In the genomic region with DNA sequence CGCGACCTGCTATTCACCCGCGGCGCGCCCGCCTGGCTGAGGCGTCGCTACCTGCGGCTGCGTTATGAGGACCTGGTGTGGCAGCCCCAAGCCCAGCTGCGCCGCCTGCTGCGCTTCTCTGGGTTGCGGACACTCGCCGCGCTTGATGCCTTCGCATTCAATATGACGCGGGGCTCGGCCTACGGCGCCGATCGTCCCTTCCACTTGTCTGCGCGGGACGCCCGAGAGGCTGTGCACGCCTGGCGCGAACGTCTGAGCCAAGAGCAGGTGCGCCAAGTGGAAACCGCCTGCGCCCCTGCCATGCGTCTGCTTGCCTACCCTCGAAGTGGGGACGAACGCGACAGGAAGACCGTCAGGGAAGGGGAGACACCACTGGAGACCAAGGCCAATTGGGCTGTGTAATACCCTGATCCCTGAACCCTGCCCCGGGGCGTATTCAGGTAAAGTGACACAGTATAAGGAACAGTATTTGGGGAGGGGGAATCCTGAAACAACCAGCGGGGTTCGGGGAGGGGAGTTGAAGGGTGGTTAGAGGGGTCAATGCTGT, we compare ENCODE assay signal across 8 mouse cellular contexts. TPM values are rescaled to one million over a fixed set of nuclear protein-coding genes. Genes with fewer than 3 reads are reported as not detected.
DNase-seq lines count a peak whose midpoint lies in the region; ATAC-seq and TF ChIP-seq lines count a peak whose summit lies in the region.

No protein-coding gene starts in this region.

- peak; percentile 12; the same call in 1 of the 2 replicates for ATAC-seq in forebrain, embryonic 14.5 days
- ATAC-seq in kidney, embryonic 14.5 days (ENCODE audit: low FRiP score, low TSS enrichment): no peak; the same call in 1 of the 2 replicates
- ATAC-seq in midbrain, embryonic 16.5 days: peak; percentile 65

- H3K79me2 ChIP-seq in liver, adult 2 months (ENCODE audit: control insufficient read depth, insufficient read depth, low read length): no peaks in the 10 kb centered on the region

- H3K9me3 ChIP-seq in forebrain, embryonic 14.5 days (replicated peaks; ENCODE audit: control insufficient read depth, low read length): no peaks in the 10 kb centered on the region
- no peaks in the 10 kb centered on the region for H3K9me3 ChIP-seq in kidney, embryonic 14.5 days (ENCODE audit: control insufficient read depth, low read length)
- no peaks in the 10 kb centered on the region for H3K9me3 ChIP-seq in midbrain, embryonic 16.5 days (replicated peaks; ENCODE audit: control insufficient read depth, low read length, poor library complexity, severe bottlenecking)

- peak overlapping the region; percentile 62 for H3K4me2 ChIP-seq in forebrain, embryonic 14.5 days (ENCODE audit: low read length)
- H3K4me2 ChIP-seq in kidney, embryonic 14.5 days (replicated peaks; ENCODE audit: low read depth, low read length): peak overlapping the region; percentile 68
- H3K4me2 ChIP-seq in midbrain, embryonic 16.5 days (ENCODE audit: low read length): peak overlapping the region; percentile 73

- WGBS in liver, adult 2 months: 3% methylated on average over 39 of the region's 47 CpGs
- 15% methylated on average over 47 of the region's 47 CpGs for WGBS in bone marrow, adult 2 months
- WGBS in forebrain, embryonic 14.5 days: 39% methylated on average over 47 of the region's 47 CpGs
- 32% methylated on average over 47 of the region's 47 CpGs for WGBS in kidney, embryonic 14.5 days
- 30% methylated on average over 46 of the region's 47 CpGs for WGBS in midbrain, embryonic 16.5 days

- no peaks in the 10 kb centered on the region for H3K36me3 ChIP-seq in liver, adult 2 months (ENCODE audit: control insufficient read depth, insufficient read depth, low read length)
- H3K36me3 ChIP-seq in forebrain, embryonic 14.5 days (ENCODE audit: control insufficient read depth, insufficient read depth, low read length): no peaks in the 10 kb centered on the region
- no peaks in the 10 kb centered on the region for H3K36me3 ChIP-seq in kidney, embryonic 14.5 days (ENCODE audit: control insufficient read depth, insufficient read depth, low read length)
- H3K36me3 ChIP-seq in midbrain, embryonic 16.5 days (ENCODE audit: control insufficient read depth, insufficient read depth, low read length): no peaks in the 10 kb centered on the region

- H3K4me3 ChIP-seq in liver, adult 2 months (ENCODE audit: insufficient read depth, low read depth, low read length): peak overlapping the region; percentile 70
- peak overlapping the region; percentile 6 for H3K4me3 ChIP-seq in bone marrow, adult 2 months (replicated peaks; ENCODE audit: control insufficient read depth, low read depth, low read length)
- peak overlapping the region; percentile 42 for H3K4me3 ChIP-seq in forebrain, embryonic 14.5 days (ENCODE audit: low read depth, low read length)
- peak overlapping the region; percentile 36 for H3K4me3 ChIP-seq in kidney, embryonic 14.5 days (ENCODE audit: low read length)
- peak overlapping the region; percentile 48 for H3K4me3 ChIP-seq in midbrain, embryonic 16.5 days (ENCODE audit: low read depth, low read length)

- H3K9ac ChIP-seq in liver, adult 2 months (ENCODE audit: low read depth, low read length): peak overlapping the region; percentile 69; the same call in 1 of the 2 replicates
- H3K9ac ChIP-seq in forebrain, embryonic 14.5 days (ENCODE audit: low read length): peak overlapping the region; percentile 37; the same call in 1 of the 2 replicates
- H3K9ac ChIP-seq in kidney, embryonic 14.5 days (ENCODE audit: low read depth, low read length): no peak overlapping the region
- peak overlapping the region; percentile 54; the same call in 1 of the 2 replicates for H3K9ac ChIP-seq in midbrain, embryonic 16.5 days (ENCODE audit: low read depth, low read length)

- no peak for TF ChIP-seq CTCF in liver, adult 2 months (IDR thresholded peaks at IDR 0.05; ENCODE audit: low read depth, low read length)
- no peak for TF ChIP-seq CTCF in bone marrow, adult 2 months (IDR thresholded peaks at IDR 0.05; ENCODE audit: control insufficient read depth, insufficient read depth, low read length)

- H3K27me3 ChIP-seq in liver, adult 2 months (ENCODE audit: control insufficient read depth, insufficient read depth, low read length): peaks cover 8% of the 10 kb centered on the region
- no peaks in the 10 kb centered on the region for H3K27me3 ChIP-seq in forebrain, embryonic 14.5 days (replicated peaks; ENCODE audit: control insufficient read depth, insufficient read depth, low read length)
- H3K27me3 ChIP-seq in kidney, embryonic 14.5 days (ENCODE audit: control insufficient read depth, insufficient read depth, low read length): 0 out of 2 replicates have a peak, but pooled peaks cover 3% of the 10 kb centered on the region
- H3K27me3 ChIP-seq in midbrain, embryonic 16.5 days (ENCODE audit: control insufficient read depth, insufficient read depth, low read depth, low read length): no peaks in the 10 kb centered on the region

- no peak overlapping the region for H3K27ac ChIP-seq in liver, adult 2 months (replicated peaks; ENCODE audit: insufficient read depth, low read depth, low read length)
- H3K27ac ChIP-seq in bone marrow, adult 2 months (ENCODE audit: control insufficient read depth, insufficient read depth, low read depth, low read length, poor library complexity): no peak overlapping the region
- no peak overlapping the region for H3K27ac ChIP-seq in forebrain, embryonic 14.5 days (ENCODE audit: low read depth, low read length)
- no peak overlapping the region for H3K27ac ChIP-seq in kidney, embryonic 14.5 days (ENCODE audit: low read depth, low read length)
- H3K27ac ChIP-seq in midbrain, embryonic 16.5 days (ENCODE audit: low read length): no peak overlapping the region

- no peak for TF ChIP-seq POLR2A in liver, adult 2 months (IDR thresholded peaks at IDR 0.05; ENCODE audit: extremely low read depth, insufficient read depth, low read length)
- no peak for TF ChIP-seq POLR2A in bone marrow, adult 2 months (IDR thresholded peaks at IDR 0.05; ENCODE audit: borderline replicate concordance, control insufficient read depth, low read depth, low read length)

- no peak for DNase-seq in liver, adult 2 months (ENCODE audit: extremely low read depth, low read depth, low spot score)
- no peak for DNase-seq in liver
- peak; percentile 2 for DNase-seq in forebrain, embryonic 14.5 days (ENCODE audit: low spot score)
- DNase-seq in c-Kit-positive CD71-positive TER-119-positive erythroid progenitor cells, embryonic 14.5 days (ENCODE audit: low spot score): no peak
- no peak for DNase-seq in ovary, postnatal 10 days (ENCODE audit: low spot score)

- H3K4me1 ChIP-seq in liver, adult 2 months (ENCODE audit: control insufficient read depth, insufficient read depth, low read length): no peaks in the 10 kb centered on the region
- no peaks in the 10 kb centered on the region for H3K4me1 ChIP-seq in bone marrow, adult 2 months (ENCODE audit: control insufficient read depth, insufficient read depth, low read length)
- no peaks in the 10 kb centered on the region for H3K4me1 ChIP-seq in forebrain, embryonic 14.5 days (ENCODE audit: control insufficient read depth, insufficient read depth, low read length)
- no peaks in the 10 kb centered on the region for H3K4me1 ChIP-seq in kidney, embryonic 14.5 days (ENCODE audit: control insufficient read depth, insufficient read depth, low read length)
- H3K4me1 ChIP-seq in midbrain, embryonic 16.5 days (ENCODE audit: control insufficient read depth, insufficient read depth, low read length): no peaks in the 10 kb centered on the region; the same call in 1 of the 2 replicates

RNA-seq across cellular contexts. Expression of gene Chst7, which starts 1.5 kb away (rescaled TPM):
- 1.7 and 1.9 TPM in 2 replicates for total RNA-seq in liver, adult 2 months (2014; rRNA removed)
- 0.77 and 0.91 TPM in 2 replicates for polyA plus RNA-seq in liver, adult 2 months (2012; rRNA removed)
- not detected in 2 replicates for polyA plus RNA-seq in bone marrow, adult 2 months (2011; ENCODE audit: insufficient read depth, insufficient read length, low replicate concordance, missing spikeins)
- polyA plus RNA-seq in forebrain, embryonic 14.5 days (2014; fragmentation: Nextera tagmentation; extraction: Ambion mirVana): 3.6 and 5.3 TPM in 2 replicates
- 2.7 and 2.8 TPM in 2 replicates for polyA plus RNA-seq in kidney, embryonic 14.5 days (2014; fragmentation: Nextera tagmentation; extraction: Ambion mirVana)
- polyA plus RNA-seq in midbrain, embryonic 16.5 days (2015; fragmentation: Nextera tagmentation; extraction: Ambion mirVana): 5.6 and 6.2 TPM in 2 replicates

Comparison
In these comparisons a context has a peak if more than half of its experiments do, and no peak if none do; other contexts are left out.
1. H3K4me3 ChIP-seq: peak in every context shown above with its lines; median percentile 70 in liver, adult 2 months; 48 in midbrain, embryonic 16.5 days; 42 in forebrain, embryonic 14.5 days; 36 in kidney, embryonic 14.5 days; 6 in bone marrow, adult 2 months.